Mouse (Mus musculus) T-helper 1 cell (primary cell): ENCODE measurements around the gene Ctnnd2.

Experiments used
- in situ Hi-C: fragments of 300-600 bp; cut with MboI, MseI; formaldehyde crosslinking; loops from one replicate; pipeline ENCODE4 v1.15.1; 2025; ENCODE audit warnings: high pct_unique_total_duplicates

Ctnnd2 gene

GRCm38 (mm10) chr15:30974991-30975775 is 802.8 kb downstream of the Ctnnd2 start:
- in situ Hi-C loops = no loop called here

- in situ Hi-C loops = no loop called here
Measured at GRCm38 (mm10) chr15:30977166-30977740, 804.9 kb downstream of the Ctnnd2 start.

GRCm38 (mm10) chr15:30986890-30987289 is 814.5 kb downstream of the Ctnnd2 start:
- in situ Hi-C loops = loop anchor here (5.0 kb wide), 1 partner anchor 50 kb away; no protein-coding TSS in a partner anchor

- in situ Hi-C loops = no loop called here
Measured at GRCm38 (mm10) chr15:30990421-30991252, 818.2 kb downstream of the Ctnnd2 start.

- in situ Hi-C loops = no loop called here
Measured at GRCm38 (mm10) chr15:30992357-30992756, 820.0 kb downstream of the Ctnnd2 start.

- in situ Hi-C loops = no loop called here
Measured at GRCm38 (mm10) chr15:30992901-30993300, 820.5 kb downstream of the Ctnnd2 start.

- in situ Hi-C loops = no loop called here
Measured at GRCm38 (mm10) chr15:30995346-30995745, 823.0 kb downstream of the Ctnnd2 start.

- in situ Hi-C loops = no loop called here
Measured at GRCm38 (mm10) chr15:31004468-31004867, 832.1 kb downstream of the Ctnnd2 start.

- in situ Hi-C loops = no loop called here
Measured at GRCm38 (mm10) chr15:31004976-31005375, 832.6 kb downstream of the Ctnnd2 start.

GRCm38 (mm10) chr15:31006050-31006824 is 833.8 kb downstream of the Ctnnd2 start:
- in situ Hi-C loops = no loop called here

GRCm38 (mm10) chr15:31006825-31007157 is 834.4 kb downstream of the Ctnnd2 start:
- in situ Hi-C loops = no loop called here

GRCm38 (mm10) chr15:31008594-31008993 is 836.2 kb downstream of the Ctnnd2 start:
- in situ Hi-C loops = no loop called here

- in situ Hi-C loops = no loop called here
Measured at GRCm38 (mm10) chr15:31020769-31021168, 848.4 kb downstream of the Ctnnd2 start.

- in situ Hi-C loops = no loop called here
Measured at GRCm38 (mm10) chr15:31022012-31022411, 849.6 kb downstream of the Ctnnd2 start.

- in situ Hi-C loops = no loop called here
Measured at GRCm38 (mm10) chr15:31022497-31022896, 850.1 kb downstream of the Ctnnd2 start.

GRCm38 (mm10) chr15:31023766-31024165 is 851.4 kb downstream of the Ctnnd2 start:
- in situ Hi-C loops = no loop called here

- in situ Hi-C loops = no loop called here
Measured at GRCm38 (mm10) chr15:31027448-31028230, 855.2 kb downstream of the Ctnnd2 start.

- in situ Hi-C loops = no loop called here
Measured at GRCm38 (mm10) chr15:31044983-31045382, 872.6 kb downstream of the Ctnnd2 start.

- in situ Hi-C loops = no loop called here
Measured at GRCm38 (mm10) chr15:31051496-31051895, 879.1 kb downstream of the Ctnnd2 start.

GRCm38 (mm10) chr15:31056145-31056544 is 883.8 kb downstream of the Ctnnd2 start:
- in situ Hi-C loops = no loop called here

GRCm38 (mm10) chr15:31058315-31058714 is 885.9 kb downstream of the Ctnnd2 start:
- in situ Hi-C loops = no loop called here
